Mouse (Mus musculus): ENCODE results near the gene Suclg2.

DNA sequence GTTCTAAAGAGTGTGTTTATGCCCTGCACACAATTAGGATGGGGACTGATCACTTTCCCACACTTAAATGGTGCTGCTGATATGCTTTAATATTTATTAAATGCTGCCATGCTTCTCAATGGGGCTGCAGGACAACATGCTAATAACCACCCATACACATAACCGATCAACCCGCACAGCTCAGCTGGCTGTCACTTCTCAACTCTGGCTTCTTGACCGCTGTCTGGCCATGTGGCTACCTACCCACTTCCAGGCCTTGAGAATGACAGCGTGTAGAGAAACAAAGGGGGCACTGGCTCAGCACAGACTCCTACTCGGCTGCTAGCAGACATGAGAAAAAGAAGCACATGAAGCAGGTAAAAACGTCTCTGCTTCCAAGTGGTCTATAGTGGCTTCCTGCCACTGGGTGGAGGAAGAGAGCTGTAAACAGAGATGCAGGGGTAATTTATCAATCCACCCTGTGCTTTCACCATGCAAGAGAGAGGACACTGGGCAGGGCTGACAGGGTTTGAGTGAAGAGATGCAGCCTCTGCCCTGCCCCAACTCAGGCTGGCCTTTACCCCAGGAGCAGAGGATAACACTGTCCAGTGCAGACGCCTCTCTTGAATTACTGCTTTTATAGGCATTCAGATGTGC, 234.3 kb downstream of the Suclg2 start:
- peak; percentile 69 for TF ChIP-seq CTCF (IDR thresholded peaks at IDR 0.05)
- TF ChIP-seq EP300 (IDR thresholded peaks at IDR 0.05; ENCODE audit: insufficient read depth, low read depth, low read length) = no peak
- TF ChIP-seq POLR2A (IDR thresholded peaks at IDR 0.05; ENCODE audit: insufficient read depth, low read depth, low read length) = no peak

Measured in heart, adult 2 months (tissue).